Mouse (Mus musculus) embryonic facial prominence, embryonic 11.5 days (tissue): Measurements from ENCODE around the gene Aff3. TPM values are rescaled to one million over a fixed set of nuclear protein-coding genes. Genes with fewer than 3 reads are reported as not detected.

Experiments used
- ATAC-seq: fragments of 200-750 bp; cut with Nextera tagmentation; replicated peaks from 2 replicates; pipeline ENCODE4 v1.8.0; 2017; ENCODE audit warnings: low read depth; ENCODE audit not compliant: insufficient number of reproducible peaks, low FRiP score, low TSS enrichment
- DNase-seq: peaks from one replicate; pipeline ENCODE4 v3.0.0-alpha.2; 2015; ENCODE audit warnings: low spot score
- H3K27ac ChIP-seq: fragments of 300-500 bp; sonication (generic); replicated peaks from 2 replicates; pipeline ENCODE4 v1.5.1; 2014; ENCODE audit warnings: mild to moderate bottlenecking, low read depth, low read length, control low read depth
- H3K27me3 ChIP-seq: fragments of 300-500 bp; sonication (generic); 2 replicates; pipeline ENCODE4 v1.6.1; 2014; ENCODE audit warnings: mild to moderate bottlenecking, low read length, moderate library complexity, mixed read lengths; ENCODE audit not compliant: control insufficient read depth, insufficient read depth
- H3K36me3 ChIP-seq: fragments of 300-500 bp; sonication (generic); replicated peaks from 2 replicates; pipeline ENCODE4 v1.6.1; 2014; ENCODE audit warnings: low read depth, mild to moderate bottlenecking, low read length, moderate library complexity, mixed read lengths; ENCODE audit not compliant: control insufficient read depth, insufficient read depth
- H3K4me1 ChIP-seq: fragments of 300-500 bp; sonication (generic); 2 replicates; pipeline ENCODE4 v1.6.1; 2014; ENCODE audit warnings: low read length, mixed read lengths; ENCODE audit not compliant: control insufficient read depth, insufficient read depth
- H3K4me2 ChIP-seq: fragments of 300-500 bp; sonication (generic); 2 replicates; pipeline ENCODE4 v1.6.1; 2014; ENCODE audit warnings: low read depth, mild to moderate bottlenecking, control low read depth, low read length, moderate library complexity
- H3K4me3 ChIP-seq: fragments of 300-500 bp; sonication (generic); 2 replicates; pipeline ENCODE4 v1.5.1; 2014; ENCODE audit warnings: low read depth, low read length, control low read depth
- H3K9ac ChIP-seq: fragments of 300-500 bp; sonication (generic); replicated peaks from 2 replicates; pipeline ENCODE4 v1.6.1; 2014; ENCODE audit warnings: mild to moderate bottlenecking, control low read depth, low read length
- H3K9me3 ChIP-seq: fragments of 300-500 bp; sonication (generic); replicated peaks from 2 replicates; pipeline ENCODE4 v1.6.1; 2016; ENCODE audit warnings: mild to moderate bottlenecking, low read length, inconsistent platforms, mixed read lengths; ENCODE audit not compliant: control insufficient read depth
- WGBS: fragments of 180-500 bp; shearing (Covaris S2); extraction: QIAGEN DNeasy Blood & Tissue Kit; methylation state at CpG from one replicate; pipeline ENCODE4 v1.1.7; 2014; 5-methylcytosine and 5-hydroxymethylcytosine counted together
- polyA plus RNA-seq: library from polyadenylated mRNA; unstranded; fragments of >200 nt; fragmentation: Nextera tagmentation; extraction: Ambion mirVana; gene quantifications from 2 replicates; pipeline ENCODE4 v1.2.1, GENCODE M21; 2014

Gene Aff3
- polyA plus RNA-seq, 1 experiment from 2014 or later, result 17.5 TPM

DNA sequence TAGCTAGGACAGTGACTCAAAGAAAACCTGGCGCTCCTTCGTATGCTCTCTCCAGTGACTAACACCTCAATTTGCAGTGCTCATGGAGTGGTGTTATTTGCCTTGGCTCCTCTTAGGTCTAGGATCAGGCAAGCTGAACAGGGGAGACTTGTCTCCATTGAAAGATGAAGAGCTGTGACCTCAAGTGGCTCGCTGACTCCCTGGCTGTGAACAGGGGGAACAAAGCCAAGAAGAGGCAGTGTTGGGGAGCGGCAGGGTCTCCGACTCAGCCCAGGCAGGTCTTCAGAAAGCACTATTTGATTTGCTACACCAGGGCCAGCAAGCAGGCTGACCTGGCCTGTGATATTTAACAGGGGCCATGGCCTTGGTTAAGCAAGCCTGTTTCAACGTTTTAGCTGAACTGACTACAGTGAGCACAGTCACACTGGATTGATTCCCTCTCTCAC, 423.5 kb downstream of the Aff3 start:
- Histone ChIP-seq H3K4me1 (no peaks in the 10 kb centered on the region), H3K4me2 (no peak overlapping the region), H3K9me3 (no peaks in the 10 kb centered on the region), H3K9ac (no peak overlapping the region), H3K36me3 (no peaks in the 10 kb centered on the region), H3K27ac (no peak overlapping the region), H3K27me3 (no peaks in the 10 kb centered on the region), H3K4me3 (no peak overlapping the region)
- DNase-seq (no peak), ATAC-seq (no peak)
- 82% methylated on average over 6 of the region's 6 CpGs for WGBS

DNA sequence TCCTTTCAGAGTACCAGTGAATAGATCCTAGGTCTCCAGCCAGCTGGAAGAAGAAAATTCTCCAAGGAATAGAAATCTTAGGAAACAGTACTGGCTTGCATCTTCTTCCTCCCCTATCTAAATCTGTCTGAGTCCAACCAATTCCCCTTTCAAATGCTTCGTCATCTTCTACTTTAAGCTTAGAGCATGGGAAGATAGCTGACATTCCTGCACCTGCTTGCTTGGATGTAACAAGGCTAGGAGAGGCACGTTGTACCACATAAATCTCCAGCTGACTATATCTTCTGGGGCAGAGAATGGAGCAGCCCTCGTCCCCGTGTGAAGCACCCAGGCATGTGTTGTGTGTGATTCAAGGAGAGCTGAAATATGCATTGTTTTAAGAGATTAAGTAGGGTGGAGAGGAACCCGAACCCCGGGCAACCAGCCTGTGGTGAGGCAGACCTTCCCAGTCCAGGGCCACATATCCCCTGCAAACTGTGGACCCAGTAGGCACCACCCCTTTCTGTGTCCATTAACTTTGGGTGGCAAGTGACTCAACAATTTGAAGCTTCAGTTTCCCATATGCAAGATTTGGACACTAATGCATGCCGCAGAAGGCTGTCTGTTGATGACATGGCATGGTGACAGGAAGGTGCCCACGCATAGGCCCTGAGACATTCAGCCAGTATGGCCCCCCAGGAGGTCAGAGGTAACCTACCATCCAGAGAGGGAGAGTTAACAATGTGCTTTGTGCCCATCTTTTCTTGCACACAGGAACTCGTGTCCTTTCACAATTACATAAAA, 424.1 kb downstream of the Aff3 start:
- Histone ChIP-seq H3K36me3 (no peaks in the 10 kb centered on the region), H3K4me3 (no peak overlapping the region), H3K9ac (no peak overlapping the region), H3K27me3 (no peaks in the 10 kb centered on the region), H3K9me3 (no peaks in the 10 kb centered on the region), H3K27ac (no peak overlapping the region), H3K4me2 (no peak overlapping the region), H3K4me1 (no peaks in the 10 kb centered on the region)
- DNase-seq (no peak), ATAC-seq (no peak)
- 88% methylated on average over 9 of the region's 9 CpGs for WGBS

DNA sequence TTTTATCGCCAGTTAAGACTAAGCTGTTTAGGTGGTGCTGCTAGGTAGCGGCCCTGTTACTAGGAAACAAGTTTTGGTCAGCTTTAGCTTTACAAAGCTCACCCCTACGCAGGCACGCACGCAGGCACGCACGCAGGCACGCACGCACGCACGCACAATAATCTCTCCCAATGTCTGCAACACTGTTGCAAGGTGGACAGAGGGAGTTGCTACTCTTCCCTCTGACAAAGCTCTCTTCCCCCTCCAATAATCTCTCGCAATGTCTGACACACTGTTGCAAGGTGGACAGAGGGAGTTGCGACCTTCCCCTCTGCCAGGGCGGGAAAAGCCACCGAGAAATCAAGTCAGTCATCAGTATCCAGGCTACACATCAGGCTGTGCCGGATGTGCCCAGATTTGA, 425.2 kb downstream of the Aff3 start:
- DNase-seq, result no peak
- Histone ChIP-seq H3K27me3 (no peaks in the 10 kb centered on the region), H3K9ac (no peak overlapping the region), H3K4me1 (no peaks in the 10 kb centered on the region), H3K9me3 (no peaks in the 10 kb centered on the region), H3K4me2 (no peak overlapping the region), H3K4me3 (no peak overlapping the region), H3K36me3 (no peaks in the 10 kb centered on the region), H3K27ac (no peak overlapping the region)
- no peak for ATAC-seq
- 93% methylated on average over 16 of the region's 16 CpGs for WGBS

DNA sequence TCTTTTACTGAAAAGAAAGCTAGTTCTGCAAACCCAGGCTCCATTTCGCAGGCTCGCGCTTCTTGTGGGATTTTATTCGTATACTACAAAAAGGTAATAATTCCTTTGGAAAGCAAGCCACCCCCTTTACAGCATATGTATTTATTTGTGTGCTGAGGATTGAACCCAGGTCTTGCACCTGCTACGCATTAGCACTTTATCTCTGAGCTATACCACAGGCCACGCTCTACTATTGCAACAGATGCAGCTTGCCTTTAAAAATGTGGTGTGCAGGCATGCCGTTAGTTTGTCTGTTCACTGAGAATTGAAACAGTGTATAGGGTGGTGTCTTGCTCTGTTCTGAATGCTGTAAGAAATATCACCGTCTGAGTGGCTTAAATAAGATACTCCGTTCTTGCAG, 426.9 kb downstream of the Aff3 start:
- WGBS, result 89% methylated on average over 9 of the region's 9 CpGs

DNA sequence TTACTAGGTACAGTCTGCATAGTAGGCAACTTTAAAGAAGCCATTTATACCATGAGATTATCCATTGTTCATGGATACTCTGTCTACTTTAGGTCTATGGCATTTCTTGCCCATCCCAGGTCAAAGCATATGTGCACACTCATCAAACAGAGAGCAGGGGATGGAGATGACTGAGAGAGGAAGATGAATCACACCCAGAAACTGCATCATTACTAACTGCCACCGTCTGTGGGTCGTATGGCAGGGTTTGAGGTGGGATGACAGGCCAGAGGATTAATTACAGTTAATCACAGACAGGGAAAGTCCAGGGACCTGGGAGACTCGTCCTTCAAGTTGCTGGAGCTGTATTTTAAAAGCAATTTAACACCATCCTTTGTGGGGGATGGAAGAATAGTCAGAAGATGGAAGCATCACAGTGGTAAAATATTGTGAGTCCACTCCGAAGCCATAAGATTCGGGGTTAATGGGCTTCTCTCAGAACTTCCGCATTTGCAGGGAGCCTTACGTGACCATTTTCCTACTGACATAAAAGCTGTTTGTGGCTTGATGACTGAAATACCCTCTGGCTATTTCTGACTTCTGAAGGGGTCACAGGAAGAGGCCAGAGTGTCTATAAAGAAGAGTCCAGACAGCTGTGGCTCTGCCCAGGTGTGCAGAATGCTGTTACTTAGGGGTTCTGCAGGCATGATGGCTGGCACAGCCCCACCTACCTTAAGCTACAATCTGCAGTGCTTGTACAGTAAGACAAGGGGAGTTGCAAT, 427.5 kb downstream of the Aff3 start:
- H3K9me3 ChIP-seq, result no peaks in the 10 kb centered on the region
- 46% methylated on average over 7 of the region's 7 CpGs for WGBS
- no peak overlapping the region for H3K4me2 ChIP-seq
- no peak for DNase-seq
- H3K36me3 ChIP-seq, result no peaks in the 10 kb centered on the region
- ATAC-seq, result no peak
- no peaks in the 10 kb centered on the region for H3K4me1 ChIP-seq
- H3K27ac ChIP-seq, result no peak overlapping the region
- H3K9ac ChIP-seq, result no peak overlapping the region
- H3K27me3 ChIP-seq, result no peaks in the 10 kb centered on the region
- H3K4me3 ChIP-seq, result no peak overlapping the region

More for the DNA sequence above, 426.9 kb downstream of the Aff3 start:
- Histone ChIP-seq H3K4me1 (no peaks in the 10 kb centered on the region), H3K9me3 (no peaks in the 10 kb centered on the region), H3K4me2 (no peak overlapping the region), H3K4me3 (no peak overlapping the region), H3K27me3 (no peaks in the 10 kb centered on the region), H3K9ac (no peak overlapping the region), H3K27ac (no peak overlapping the region), H3K36me3 (no peaks in the 10 kb centered on the region)
- no peak for ATAC-seq
- DNase-seq, result no peak

DNA sequence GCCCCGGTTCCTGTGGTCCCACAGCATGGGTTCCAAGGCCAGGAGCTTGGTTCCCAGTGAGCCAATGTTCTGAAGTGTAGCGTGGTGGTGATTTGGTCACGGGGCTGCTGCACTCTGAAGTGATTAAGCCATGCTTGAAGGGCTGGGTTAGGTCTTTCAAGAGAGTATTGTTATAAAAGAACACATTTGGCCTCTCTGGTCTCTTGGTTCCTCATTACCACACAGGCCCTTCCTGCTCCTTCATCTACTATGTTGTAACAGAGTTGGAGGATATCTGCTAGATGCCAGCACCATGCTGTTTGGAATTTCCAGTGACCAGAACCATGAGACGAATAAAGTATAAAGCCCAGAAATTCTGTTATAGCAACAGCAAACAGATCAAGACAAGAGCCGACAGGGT, 431.6 kb downstream of the Aff3 start:
- no peak overlapping the region for H3K27ac ChIP-seq
- no peaks in the 10 kb centered on the region for H3K4me1 ChIP-seq
- ATAC-seq (no peak), DNase-seq (no peak)
- H3K9me3 ChIP-seq, result no peaks in the 10 kb centered on the region
- H3K4me3 ChIP-seq, result no peak overlapping the region
- 90% methylated on average over 5 of the region's 5 CpGs for WGBS
- H3K9ac ChIP-seq, result no peak overlapping the region
- H3K27me3 ChIP-seq, result no peaks in the 10 kb centered on the region
- H3K36me3 ChIP-seq, result no peaks in the 10 kb centered on the region
- no peak overlapping the region for H3K4me2 ChIP-seq

DNA sequence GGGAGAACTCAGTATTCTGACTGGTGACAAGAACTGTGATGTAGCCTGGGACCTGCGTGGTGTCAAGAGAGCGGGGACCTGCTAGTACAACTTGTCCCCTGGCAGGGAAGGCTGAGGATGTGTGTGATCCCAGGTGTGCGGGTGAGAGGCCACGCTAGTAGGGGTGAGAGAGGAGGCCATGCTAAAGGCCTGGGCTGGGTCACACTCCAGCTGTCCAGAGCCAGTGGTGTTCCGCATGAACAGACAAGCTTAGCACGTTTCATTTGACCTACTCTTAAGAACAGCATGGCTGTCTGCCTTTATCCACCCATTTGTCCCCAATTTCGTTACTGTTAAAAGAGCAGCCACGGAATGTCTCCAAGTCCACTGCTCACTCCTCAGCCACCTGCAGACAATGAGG, 434.7 kb downstream of the Aff3 start:
- no peaks in the 10 kb centered on the region for H3K36me3 ChIP-seq
- no peaks in the 10 kb centered on the region for H3K4me1 ChIP-seq
- no peak overlapping the region for H3K4me2 ChIP-seq
- ATAC-seq (no peak), DNase-seq (no peak)
- WGBS, result 90% methylated on average over 8 of the region's 8 CpGs
- H3K9me3 ChIP-seq, result no peaks in the 10 kb centered on the region; the same call in 1 of the 2 replicates
- no peak overlapping the region for H3K9ac ChIP-seq
- no peaks in the 10 kb centered on the region for H3K27me3 ChIP-seq
- no peak overlapping the region for H3K4me3 ChIP-seq
- H3K27ac ChIP-seq, result no peak overlapping the region

DNA sequence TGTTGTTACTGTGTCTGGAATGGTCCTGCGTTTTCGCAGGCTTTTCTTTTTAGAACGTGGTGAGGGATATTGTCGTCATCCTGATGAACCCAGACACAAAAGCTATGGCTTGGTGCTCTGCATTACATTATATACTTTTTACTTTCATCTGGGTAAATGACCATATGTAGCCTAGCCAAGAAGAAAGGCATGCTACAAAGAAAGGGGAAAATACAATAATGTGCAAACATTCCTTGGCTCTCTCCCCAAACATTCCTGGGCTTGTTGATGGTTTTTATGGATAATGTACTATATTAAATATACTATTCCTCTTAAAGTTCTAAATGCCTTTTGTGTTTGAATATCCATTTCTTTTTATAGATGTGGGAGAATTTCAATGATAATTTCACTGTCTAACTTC, 435.9 kb downstream of the Aff3 start:
- ATAC-seq (no peak), DNase-seq (no peak)
- 94% methylated on average over 4 of the region's 4 CpGs for WGBS
- H3K27me3 ChIP-seq, result no peaks in the 10 kb centered on the region
- no peak overlapping the region for H3K27ac ChIP-seq
- no peaks in the 10 kb centered on the region for H3K4me1 ChIP-seq
- H3K4me2 ChIP-seq, result no peak overlapping the region
- H3K9ac ChIP-seq, result no peak overlapping the region
- H3K9me3 ChIP-seq, result peaks cover 3% of the 10 kb centered on the region
- no peaks in the 10 kb centered on the region; the same call in 1 of the 2 replicates for H3K36me3 ChIP-seq
- no peak overlapping the region for H3K4me3 ChIP-seq
